Mouse (Mus musculus) megakaryocyte, embryonic 14.5 days (primary cell): ENCODE results near the gene Coq9.

Source experiments
- FLI1 ChIP-seq: IDR thresholded peaks from 2 replicates; pipeline ENCODE4 v1.6.1; 2012; ENCODE audit warnings: low read length, inconsistent platforms, mixed read lengths
- GATA1 ChIP-seq: IDR thresholded peaks from 3 replicates; pipeline ENCODE4 v1.6.1; 2012; ENCODE audit warnings: mixed read lengths, low read length, inconsistent platforms, borderline replicate concordance

- no peak for TF ChIP-seq FLI1
- TF ChIP-seq GATA1, result no peak
These were observed 3.1 kb downstream of the Coq9 start for GRCm38 (mm10) chr8:94841183-94841582.
